Mouse (Mus musculus) liver, embryonic 15.5 days (tissue): ENCODE results near the gene Wdr74. TPM values are rescaled to one million over a fixed set of nuclear protein-coding genes. Genes with fewer than 3 reads are reported as not detected.
A peak's percentile ranks its signal among the peaks of the same experiment; 100 is the strongest.

Experiments
- ATAC-seq: fragments of 200-750 bp; cut with Nextera tagmentation; 2 replicates; pipeline ENCODE4 v1.8.0; 2017; ENCODE audit warnings: moderate number of reproducible peaks, mild to moderate bottlenecking, moderate library complexity; ENCODE audit not compliant: insufficient read depth
- H3K27ac ChIP-seq: fragments of 300-500 bp; sonication (generic); replicated peaks from 2 replicates; pipeline ENCODE4 v1.5.1; 2015; ENCODE audit warnings: mild to moderate bottlenecking, inconsistent platforms
- H3K27me3 ChIP-seq: fragments of 300-500 bp; sonication (generic); 2 replicates; pipeline ENCODE4 v1.6.1; 2015; ENCODE audit warnings: mild to moderate bottlenecking, inconsistent platforms
- H3K36me3 ChIP-seq: fragments of 300-500 bp; sonication (generic); replicated peaks from 2 replicates; pipeline ENCODE4 v1.6.1; 2015; ENCODE audit warnings: moderate library complexity, mild to moderate bottlenecking, inconsistent platforms
- H3K4me1 ChIP-seq: fragments of 300-500 bp; sonication (generic); replicated peaks from 2 replicates; pipeline ENCODE4 v1.6.1; 2015; ENCODE audit warnings: inconsistent platforms
- H3K4me2 ChIP-seq: fragments of 300-500 bp; sonication (generic); 2 replicates; pipeline ENCODE4 v1.6.1; 2015; ENCODE audit warnings: moderate library complexity, mild to moderate bottlenecking, inconsistent platforms
- H3K4me3 ChIP-seq: fragments of 300-500 bp; sonication (generic); replicated peaks from 2 replicates; pipeline ENCODE4 v1.5.1; 2015; ENCODE audit warnings: mild to moderate bottlenecking, inconsistent platforms
- H3K9ac ChIP-seq: fragments of 300-500 bp; sonication (generic); 2 replicates; pipeline ENCODE4 v1.6.1; 2015; ENCODE audit warnings: moderate library complexity, mild to moderate bottlenecking, inconsistent platforms
- H3K9me3 ChIP-seq: fragments of 300-500 bp; sonication (generic); replicated peaks from 2 replicates; pipeline ENCODE4 v1.6.1; 2016; ENCODE audit warnings: inconsistent platforms
- WGBS: fragments of 180-500 bp; shearing (Covaris S2); methylation state at CpG from one replicate; pipeline ENCODE4 v1.1.7; 2015; ENCODE audit warnings: mixed read lengths; ENCODE audit not compliant: insufficient replicate concordance; 5-methylcytosine and 5-hydroxymethylcytosine counted together
- polyA plus RNA-seq: library from polyadenylated mRNA; unstranded; fragments of >200 nt; fragmentation: Nextera tagmentation; extraction: Ambion mirVana; gene quantifications from 2 replicates; pipeline ENCODE4 v1.2.1, GENCODE M21; 2015

Gene Wdr74
- polyA plus RNA-seq, 1 experiment from 2014 or later, result 48.8 TPM

DNA sequence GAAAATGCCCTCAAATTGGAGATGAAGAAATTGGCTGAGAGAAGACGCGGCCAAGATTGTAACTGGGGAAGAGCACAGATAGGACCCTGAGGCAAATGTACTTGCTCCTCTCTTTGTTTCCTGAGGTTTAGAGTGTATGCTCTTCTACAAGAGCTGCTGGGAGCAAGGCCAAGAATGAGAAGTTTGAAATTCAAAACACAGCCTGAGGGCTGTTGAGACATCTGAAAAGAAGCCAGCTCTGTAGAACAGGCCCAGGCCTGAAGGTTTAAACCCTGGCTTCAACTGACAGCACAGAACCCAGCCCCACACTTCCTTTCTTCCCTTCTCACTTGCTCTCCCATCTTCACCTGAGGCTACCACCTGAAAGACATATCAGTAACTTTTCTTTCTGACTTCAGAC, 25.6 kb upstream of the Wdr74 start:
- H3K9ac ChIP-seq, result no peak overlapping the region
- no peaks in the 10 kb centered on the region for H3K27me3 ChIP-seq
- H3K36me3 ChIP-seq, result peaks cover 68% of the 10 kb centered on the region
- peaks cover 77% of the 10 kb centered on the region for H3K4me1 ChIP-seq
- H3K27ac ChIP-seq, result 0 out of 2 replicates have a peak overlapping the region, but pooled peaks have one; percentile 38
- H3K4me2 ChIP-seq, result peak overlapping the region; percentile 76
- 96% methylated on average over 2 of the region's 2 CpGs for WGBS
- H3K9me3 ChIP-seq, result no peaks in the 10 kb centered on the region
- ATAC-seq, result no peak
- H3K4me3 ChIP-seq, result peak overlapping the region; percentile 91

DNA sequence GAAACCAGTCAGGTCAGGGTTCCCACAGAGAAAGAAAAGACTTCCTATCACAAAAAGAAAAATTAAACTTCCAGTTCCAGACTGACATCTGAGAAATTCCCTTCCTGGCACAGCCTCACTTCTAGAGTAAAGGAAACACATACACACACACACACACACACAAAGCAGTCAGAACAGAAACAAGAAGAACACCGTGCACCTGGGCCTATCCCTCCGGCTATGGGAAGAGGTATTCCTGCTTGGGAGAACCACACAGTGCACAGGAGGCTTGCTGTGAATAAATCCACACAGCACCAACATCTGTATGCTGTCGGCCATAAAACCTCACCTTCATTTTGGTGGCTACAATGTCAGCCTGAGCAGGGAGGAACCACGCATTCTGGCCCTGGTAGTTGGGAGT, 24.1 kb upstream of the Wdr74 start:
- Histone ChIP-seq H3K27ac (peak overlapping the region; percentile 97; the same call in 1 of the 2 replicates), H3K9ac (peak overlapping the region; percentile 93), H3K4me2 (peak overlapping the region; percentile 76), H3K4me3 (peak overlapping the region; percentile 91), H3K4me1 (peaks cover 88% of the 10 kb centered on the region), H3K27me3 (no peaks in the 10 kb centered on the region), H3K36me3 (peaks cover 63% of the 10 kb centered on the region), H3K9me3 (no peaks in the 10 kb centered on the region)
- ATAC-seq, result no peak
- WGBS, result 66% methylated on average over 4 of the region's 4 CpGs

DNA sequence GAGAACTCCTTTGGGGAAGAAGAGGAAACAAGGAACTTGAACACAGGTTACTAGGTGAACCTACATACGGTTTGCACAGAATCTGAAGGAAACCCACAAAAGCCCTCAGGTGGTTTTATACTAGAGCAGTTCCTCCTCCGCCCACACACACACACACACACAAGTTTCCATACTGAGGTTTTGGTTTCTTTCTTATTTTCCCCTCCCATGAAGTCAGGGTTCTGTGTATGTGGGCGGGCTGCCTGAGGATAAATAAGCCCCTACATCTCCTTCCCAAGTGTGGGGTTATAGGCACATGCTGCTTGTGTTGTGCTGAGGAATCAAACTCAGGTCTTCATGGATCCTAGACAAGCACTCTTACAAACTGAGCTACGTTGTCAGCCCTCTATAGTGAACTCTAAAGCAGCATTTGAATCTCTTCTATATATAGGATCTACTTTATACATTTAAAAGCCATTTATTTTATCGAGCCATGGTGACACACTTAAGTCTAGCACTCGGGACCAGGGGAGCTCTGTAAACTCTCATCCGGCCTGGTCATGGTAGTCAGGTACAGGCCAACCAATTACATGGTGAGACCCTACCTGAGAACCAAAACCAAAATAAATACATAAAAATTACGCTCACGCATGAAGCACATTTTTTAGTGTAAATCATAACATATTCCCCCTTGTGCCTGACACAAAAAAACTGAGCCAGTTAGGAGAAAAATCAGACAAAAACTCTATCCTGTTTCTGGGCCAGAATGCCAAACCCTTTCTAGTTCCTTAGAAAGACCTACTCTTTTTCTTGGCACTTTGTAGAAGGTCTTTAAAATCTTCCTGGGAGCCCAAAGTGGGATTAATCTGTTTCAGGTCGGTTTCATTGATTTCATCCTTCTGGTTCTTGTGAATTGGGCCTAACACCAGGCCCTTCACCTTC, 23.4 kb upstream of the Wdr74 start:
- Histone ChIP-seq H3K4me2 (peak overlapping the region; percentile 76), H3K36me3 (peaks cover 56% of the 10 kb centered on the region), H3K4me1 (peaks cover 87% of the 10 kb centered on the region), H3K9me3 (no peaks in the 10 kb centered on the region), H3K27ac (peak overlapping the region; percentile 97), H3K4me3 (peak overlapping the region; percentile 91), H3K9ac (peak overlapping the region; percentile 93), H3K27me3 (no peaks in the 10 kb centered on the region)
- WGBS, result 32% methylated on average over 10 of the region's 10 CpGs
- ATAC-seq, result no peak

DNA sequence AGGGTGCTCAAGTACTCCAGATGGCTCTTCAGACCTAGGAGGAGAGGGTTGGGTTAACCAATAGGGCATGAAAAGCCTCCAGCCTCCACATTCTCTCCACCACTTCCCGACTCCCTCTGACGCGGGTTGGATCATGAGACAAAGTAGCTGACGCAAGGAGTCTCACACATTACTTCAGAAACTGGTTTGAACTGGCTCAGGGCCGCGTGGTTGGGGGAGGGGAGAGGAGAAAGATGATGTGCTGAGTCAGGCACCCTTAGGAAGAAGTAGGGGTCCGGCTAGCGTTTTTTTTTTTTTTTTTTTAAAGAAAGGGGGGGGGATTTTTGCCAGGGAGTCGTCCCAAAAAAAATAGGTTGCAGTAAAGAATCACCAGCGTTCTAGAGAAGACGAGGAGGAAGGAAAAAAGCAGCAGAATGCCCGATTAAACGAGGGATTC, 22.7 kb upstream of the Wdr74 start:
- H3K4me2 ChIP-seq, result peak overlapping the region; percentile 76
- peak overlapping the region; percentile 97 for H3K27ac ChIP-seq
- no peaks in the 10 kb centered on the region for H3K9me3 ChIP-seq
- H3K4me3 ChIP-seq, result peak overlapping the region; percentile 91
- peaks cover 87% of the 10 kb centered on the region for H3K4me1 ChIP-seq
- ATAC-seq, result peak; percentile 19
- peaks cover 49% of the 10 kb centered on the region for H3K36me3 ChIP-seq
- 1% methylated on average over 13 of the region's 13 CpGs for WGBS
- no peaks in the 10 kb centered on the region for H3K27me3 ChIP-seq
- H3K9ac ChIP-seq, result peak overlapping the region; percentile 93

DNA sequence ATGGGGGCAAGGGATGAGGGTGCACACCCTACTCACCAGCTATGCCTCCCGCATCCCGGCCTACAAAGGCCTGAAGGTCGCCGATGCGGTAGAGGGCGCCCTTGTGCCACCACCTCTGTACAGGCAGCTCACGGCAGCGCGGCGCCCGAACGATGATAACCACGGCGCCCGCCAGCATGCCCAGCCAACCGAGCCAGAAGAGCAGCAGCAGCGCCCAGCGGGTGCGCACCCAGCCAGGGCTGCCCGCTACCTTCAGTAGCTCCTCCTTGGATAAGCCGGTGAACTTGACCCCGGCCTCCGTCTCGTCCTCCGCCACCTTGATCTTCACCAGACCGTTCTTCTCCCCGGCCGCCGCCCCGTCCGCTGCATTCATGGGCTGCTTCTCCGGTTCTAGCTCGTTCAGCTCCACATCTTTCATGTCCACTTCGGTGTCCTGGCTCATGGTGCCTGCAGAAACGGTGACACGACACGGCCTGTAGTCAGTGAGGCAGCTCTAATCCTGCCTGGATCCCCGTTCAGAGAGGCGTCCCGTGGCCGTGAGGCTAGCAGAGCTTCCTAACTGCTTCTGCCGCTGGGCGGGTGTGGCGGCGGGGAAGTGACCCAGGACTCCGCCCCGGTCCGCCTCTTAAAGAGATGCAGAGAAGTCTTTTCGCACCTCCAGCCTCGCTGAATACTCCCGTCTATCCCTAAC, 22.2 kb upstream of the Wdr74 start:
- WGBS, result under 1% methylated on average over 51 of the region's 51 CpGs
- no peaks in the 10 kb centered on the region for H3K27me3 ChIP-seq
- H3K9me3 ChIP-seq, result no peaks in the 10 kb centered on the region
- H3K27ac ChIP-seq, result peak overlapping the region; percentile 97
- H3K4me3 ChIP-seq, result peak overlapping the region; percentile 91
- peak overlapping the region; percentile 93 for H3K9ac ChIP-seq
- H3K4me1 ChIP-seq, result peaks cover 87% of the 10 kb centered on the region
- peak overlapping the region; percentile 76 for H3K4me2 ChIP-seq
- ATAC-seq, result peak; percentile 84
- peaks cover 44% of the 10 kb centered on the region for H3K36me3 ChIP-seq

DNA sequence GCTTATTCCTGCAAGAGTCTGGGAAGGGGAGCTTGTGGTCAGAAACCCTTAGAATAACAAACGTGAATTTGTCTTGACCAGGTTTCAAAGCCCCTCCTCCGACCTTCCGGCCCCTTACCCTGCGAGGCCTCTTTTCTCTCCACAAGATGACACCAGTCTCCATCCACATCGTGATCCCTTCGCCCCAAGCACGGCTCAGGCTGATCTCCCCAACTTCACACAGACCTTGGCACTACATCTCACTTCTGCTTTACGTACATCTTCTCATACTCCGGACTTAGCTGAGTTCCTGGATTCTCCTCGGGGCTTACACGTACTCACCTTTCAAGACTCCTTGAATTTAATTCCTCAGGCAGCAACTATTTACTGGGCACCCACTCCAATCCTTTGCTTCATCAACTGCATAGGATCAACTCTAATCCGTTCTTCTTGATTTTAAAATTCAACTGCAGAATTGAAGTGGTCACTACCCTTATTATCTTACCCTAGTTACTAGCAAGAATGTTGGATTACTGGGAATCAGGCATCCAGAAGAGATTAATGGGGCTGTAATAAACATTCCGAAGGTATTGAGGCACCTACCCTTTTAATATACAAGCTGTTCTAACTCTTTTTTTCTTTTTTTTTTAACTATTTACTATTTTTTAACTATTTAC, 21.5 kb upstream of the Wdr74 start:
- no peaks in the 10 kb centered on the region for H3K27me3 ChIP-seq
- H3K9me3 ChIP-seq, result no peaks in the 10 kb centered on the region
- peak overlapping the region; percentile 97 for H3K27ac ChIP-seq
- H3K4me3 ChIP-seq, result peak overlapping the region; percentile 91
- H3K4me2 ChIP-seq, result peak overlapping the region; percentile 76
- peaks cover 86% of the 10 kb centered on the region for H3K4me1 ChIP-seq
- peaks cover 37% of the 10 kb centered on the region for H3K36me3 ChIP-seq
- peak overlapping the region; percentile 93 for H3K9ac ChIP-seq
- ATAC-seq, result peak; percentile 5; the same call in 1 of the 2 replicates
- 4% methylated on average over 13 of the region's 13 CpGs for whole genome bisulfite sequencing

DNA sequence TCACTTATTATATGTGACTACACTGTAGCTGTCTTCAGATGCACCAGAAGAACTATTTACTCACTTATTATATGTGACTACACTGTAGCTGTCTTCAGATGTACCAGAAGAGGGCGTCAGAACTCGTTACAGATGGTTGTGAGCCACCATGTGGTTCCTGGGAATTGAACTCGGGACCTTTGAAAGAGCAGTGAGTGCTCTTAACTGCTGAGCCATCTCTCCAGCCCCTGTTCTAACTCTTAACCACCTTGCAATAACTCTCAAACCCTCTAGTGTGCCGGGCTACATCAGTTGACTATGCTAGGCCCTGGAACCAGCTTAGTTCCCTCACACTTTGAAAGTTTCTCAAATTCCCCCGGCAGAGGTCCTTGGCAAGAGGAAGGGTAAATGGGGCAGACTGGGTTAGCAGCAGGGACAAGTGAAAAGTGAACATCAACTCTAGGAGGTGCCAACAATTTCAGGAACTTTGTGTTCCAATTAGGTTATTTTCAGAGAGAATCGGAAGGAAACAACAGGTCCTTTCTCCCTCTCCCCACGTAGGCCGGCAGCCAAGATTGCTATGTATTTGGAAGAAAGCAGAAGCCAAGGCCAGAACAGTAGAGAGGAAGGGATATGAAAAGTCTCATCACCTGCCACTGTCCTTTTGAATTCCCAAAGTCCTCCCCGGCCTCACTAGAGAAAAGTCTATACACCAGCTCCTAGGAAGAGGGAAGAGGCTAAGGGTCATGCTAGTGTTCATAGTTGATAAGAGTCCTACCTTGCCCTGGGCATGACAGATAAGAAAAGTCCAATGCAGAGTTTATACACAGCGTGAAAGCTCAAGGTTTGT, 20.8 kb upstream of the Wdr74 start:
- peak overlapping the region; percentile 56 for H3K9ac ChIP-seq
- H3K27ac ChIP-seq, result peak overlapping the region; percentile 97

DNA sequence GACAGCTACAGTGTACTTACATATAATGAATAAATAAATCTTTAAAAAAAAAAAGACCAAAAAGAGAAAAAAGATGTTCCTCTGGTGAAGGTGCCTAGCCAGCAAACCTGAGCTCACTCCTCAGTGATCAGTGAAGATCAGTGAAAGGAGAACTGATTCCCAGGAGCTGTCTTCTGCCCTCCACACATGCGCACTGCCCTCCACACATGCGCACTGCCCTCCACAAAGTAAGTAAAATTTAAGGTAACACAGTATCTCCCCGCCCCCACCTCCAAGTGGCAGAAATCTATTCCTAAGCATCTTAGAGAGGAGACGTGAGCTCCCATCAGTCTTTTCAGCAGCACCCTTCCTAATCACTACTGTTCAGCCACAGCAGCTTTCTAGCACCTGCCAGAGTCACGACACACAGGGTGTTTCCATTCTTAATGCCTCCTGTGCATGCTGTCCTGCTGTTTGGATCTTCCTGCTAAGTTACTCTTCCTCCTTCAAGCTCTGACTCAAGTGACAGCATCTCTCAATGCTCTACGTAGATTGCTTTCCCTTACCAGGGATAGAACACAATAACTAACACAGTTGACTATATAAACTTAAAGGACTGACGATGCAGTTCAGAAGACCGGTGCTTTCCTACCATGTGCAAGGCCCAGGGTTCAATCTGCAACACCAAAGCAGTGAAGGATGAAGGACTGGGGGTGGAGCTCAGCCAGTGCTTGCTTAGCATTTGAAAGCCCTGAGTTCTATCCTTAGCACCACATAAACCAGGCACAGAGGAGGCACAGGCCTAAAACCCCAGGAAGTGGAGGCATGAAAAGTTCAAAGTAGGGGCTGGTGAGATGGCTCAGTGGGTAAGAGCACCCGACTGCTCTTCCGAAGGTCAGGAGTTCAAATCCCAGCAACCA, 19.5 kb upstream of the Wdr74 start:
- peaks cover 17% of the 10 kb centered on the region for H3K36me3 ChIP-seq
- 62% methylated on average over 10 of the region's 10 CpGs for WGBS
- H3K27me3 ChIP-seq, result no peaks in the 10 kb centered on the region
- H3K4me2 ChIP-seq, result peak overlapping the region; percentile 76
- H3K4me3 ChIP-seq, result peak overlapping the region; percentile 17; the same call in 1 of the 2 replicates
- peak overlapping the region; percentile 37; the same call in 1 of the 2 replicates for H3K9ac ChIP-seq
- ATAC-seq, result no peak; the same call in 1 of the 2 replicates
- peaks cover 78% of the 10 kb centered on the region for H3K4me1 ChIP-seq
- no peaks in the 10 kb centered on the region for H3K9me3 ChIP-seq
- peak overlapping the region; percentile 97 for H3K27ac ChIP-seq

More for the DNA sequence above, 20.8 kb upstream of the Wdr74 start:
- Histone ChIP-seq H3K9me3 (no peaks in the 10 kb centered on the region), H3K4me1 (peaks cover 81% of the 10 kb centered on the region), H3K27me3 (no peaks in the 10 kb centered on the region), H3K4me3 (peak overlapping the region; percentile 91), H3K4me2 (peak overlapping the region; percentile 76), H3K36me3 (peaks cover 29% of the 10 kb centered on the region)
- ATAC-seq, result peak; percentile 77
- 31% methylated on average over 10 of the region's 10 CpGs for WGBS

DNA sequence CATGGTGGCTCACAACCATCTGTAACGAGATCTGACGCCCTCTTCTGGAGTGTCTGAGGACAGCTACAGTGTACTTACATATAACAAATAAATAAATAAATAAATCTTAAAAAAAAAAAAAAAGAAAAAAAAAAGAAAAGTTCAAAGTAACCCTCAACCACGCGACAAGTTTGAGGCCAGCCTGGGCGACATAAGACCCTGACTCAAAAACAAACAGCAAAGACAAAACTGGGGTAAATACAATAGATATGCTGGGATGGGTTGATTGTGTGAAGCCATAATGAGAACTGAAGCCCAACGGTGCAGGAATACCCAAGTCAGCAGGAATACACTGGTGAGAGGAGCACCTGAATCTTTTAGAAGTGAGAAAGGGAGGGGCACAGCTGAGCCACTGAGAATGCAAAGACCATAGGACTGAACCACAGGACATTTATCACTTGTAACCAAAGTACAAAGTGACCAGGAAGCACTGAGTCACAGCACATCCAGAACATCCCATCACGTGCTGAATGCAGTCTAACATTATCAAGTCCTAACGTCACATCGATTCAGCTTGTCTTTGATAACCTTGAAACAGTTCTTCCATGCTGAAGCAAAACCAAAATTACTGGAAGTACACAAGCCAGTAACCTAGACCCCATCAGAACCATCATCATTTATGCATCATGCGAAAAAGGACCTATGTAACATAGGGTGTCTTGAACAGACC, 18.7 kb upstream of the Wdr74 start:
- no peaks in the 10 kb centered on the region for H3K9me3 ChIP-seq
- no peak overlapping the region; the same call in 1 of the 2 replicates for H3K4me2 ChIP-seq
- ATAC-seq, result no peak
- peaks cover 78% of the 10 kb centered on the region for H3K4me1 ChIP-seq
- H3K27me3 ChIP-seq, result no peaks in the 10 kb centered on the region
- WGBS, result 68% methylated on average over 10 of the region's 10 CpGs
- H3K9ac ChIP-seq, result peak overlapping the region; percentile 32; the same call in 1 of the 2 replicates
- H3K27ac ChIP-seq, result peak overlapping the region; percentile 97
- H3K36me3 ChIP-seq, result peaks cover 9% of the 10 kb centered on the region
- H3K4me3 ChIP-seq, result no peak overlapping the region
